Mouse (Mus musculus) mouse trophoblast stem cell (cell line): ENCODE measurements around the gene Psmd5.

Source experiments
- in situ Hi-C, 2 experiments: fragments of 300-500 bp; cut with MseI, MboI; formaldehyde crosslinking; loops; 2 replicates in 1 of 2; 3 replicates in 1 of 2; pipeline ENCODE4 v1.15.1; 2025

Gene Psmd5

GRCm38 (mm10) chr2:34874816-34875345 lies at the start of gene Psmd5:
Gene Psmd5, minus strand, starts transcription at chr2:34874968.
- in situ Hi-C loops, result no loop called here

- in situ Hi-C loops, result no loop called here
Observed at GRCm38 (mm10) chr2:34922729-34923128, 48.0 kb upstream of the Psmd5 start.

DNA sequence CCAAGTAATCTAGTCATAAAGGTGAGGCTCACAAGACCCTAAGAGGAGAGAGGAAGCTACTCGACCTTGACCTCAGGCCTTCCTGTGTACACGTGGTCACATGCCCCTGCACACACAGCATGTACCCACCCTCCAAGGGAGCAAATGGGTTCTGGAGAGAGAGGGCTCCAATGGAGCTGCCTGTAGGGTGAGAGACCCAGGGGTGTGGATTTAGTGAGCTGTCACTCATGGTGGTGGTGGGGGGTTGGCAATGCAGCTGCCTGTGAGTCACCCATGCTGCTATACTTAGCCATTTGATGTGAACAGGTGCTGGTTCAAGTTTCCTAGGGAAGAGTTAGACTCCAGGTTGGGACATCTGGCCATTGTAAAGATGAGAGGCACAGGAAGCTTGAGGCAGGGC lies 45.4 kb upstream of the Psmd5 start:
- in situ Hi-C loops, result no loop called here

- in situ Hi-C loops, result no loop called here
Observed at GRCm38 (mm10) chr2:34915103-34915502, 40.3 kb upstream of the Psmd5 start.

GRCm38 (mm10) chr2:34914823-34915082 lies 40.0 kb upstream of the Psmd5 start:
- in situ Hi-C loops, result no loop called here

DNA sequence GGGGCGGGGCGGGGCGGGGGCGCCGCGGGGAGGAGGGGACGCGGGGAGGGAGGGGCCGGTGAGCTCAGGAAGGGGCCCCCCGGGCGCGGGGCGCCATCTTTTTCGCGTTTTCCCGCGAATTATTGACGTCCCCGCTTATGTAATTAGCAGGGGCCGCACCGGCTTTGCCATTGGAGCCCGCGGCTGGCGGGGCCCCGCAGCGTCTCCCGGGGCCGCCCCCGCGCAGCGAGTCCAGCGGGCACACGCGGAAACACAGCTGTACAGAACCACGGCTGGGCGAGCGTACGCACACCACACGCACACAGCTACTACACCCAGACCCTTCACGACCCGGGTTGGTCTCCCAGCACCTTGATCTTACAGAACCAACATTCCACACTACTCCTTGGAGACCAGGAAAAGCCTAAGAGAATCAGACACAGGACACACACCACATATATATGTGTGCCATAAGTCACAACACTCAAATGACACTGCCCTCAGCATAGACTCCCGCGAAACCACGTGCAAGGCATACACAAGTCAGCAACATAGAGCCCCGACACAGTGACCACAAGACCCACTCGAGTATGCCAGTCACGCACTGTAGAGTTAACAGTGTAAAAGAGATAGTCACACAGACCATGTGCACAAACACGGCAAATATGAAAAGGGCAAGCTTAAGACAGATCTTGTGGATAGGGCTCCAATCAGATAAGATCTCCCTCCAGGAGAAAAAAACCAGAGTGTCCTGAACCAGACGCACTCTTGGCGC lies 39.5 kb upstream of the Psmd5 start:
- in situ Hi-C loops, result no loop called here

GRCm38 (mm10) chr2:34913218-34914068 lies 38.7 kb upstream of the Psmd5 start, which contains the start of gene Phf19:
Gene Phf19, minus strand, starts transcription at chr2:34914026.
- in situ Hi-C loops, result no loop called here

DNA sequence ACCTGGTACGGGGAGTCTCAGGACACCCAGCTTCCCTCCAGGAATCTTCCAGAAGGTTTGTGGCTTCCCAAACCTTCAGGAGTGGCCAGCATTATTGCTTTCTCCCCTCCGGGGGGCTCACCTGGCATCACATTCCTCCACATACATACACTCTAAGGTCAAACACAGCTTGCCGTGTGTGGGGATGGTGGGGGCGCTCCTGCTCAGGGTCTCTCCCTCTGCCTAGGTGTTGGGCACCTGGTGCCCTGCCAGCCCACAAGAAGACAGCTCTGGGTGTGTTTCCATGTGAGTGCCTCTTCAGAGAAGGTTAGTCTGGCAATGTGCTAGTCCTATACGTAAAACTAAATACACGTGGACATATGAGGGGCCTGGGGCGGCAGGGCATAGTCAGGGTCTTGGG lies 37.8 kb upstream of the Psmd5 start:
- in situ Hi-C loops, result no loop called here

- in situ Hi-C loops, result no loop called here
Observed at GRCm38 (mm10) chr2:34911871-34912270, 37.1 kb upstream of the Psmd5 start.

GRCm38 (mm10) chr2:34909719-34910118 lies 35.0 kb upstream of the Psmd5 start:
- in situ Hi-C loops, result no loop called here

DNA sequence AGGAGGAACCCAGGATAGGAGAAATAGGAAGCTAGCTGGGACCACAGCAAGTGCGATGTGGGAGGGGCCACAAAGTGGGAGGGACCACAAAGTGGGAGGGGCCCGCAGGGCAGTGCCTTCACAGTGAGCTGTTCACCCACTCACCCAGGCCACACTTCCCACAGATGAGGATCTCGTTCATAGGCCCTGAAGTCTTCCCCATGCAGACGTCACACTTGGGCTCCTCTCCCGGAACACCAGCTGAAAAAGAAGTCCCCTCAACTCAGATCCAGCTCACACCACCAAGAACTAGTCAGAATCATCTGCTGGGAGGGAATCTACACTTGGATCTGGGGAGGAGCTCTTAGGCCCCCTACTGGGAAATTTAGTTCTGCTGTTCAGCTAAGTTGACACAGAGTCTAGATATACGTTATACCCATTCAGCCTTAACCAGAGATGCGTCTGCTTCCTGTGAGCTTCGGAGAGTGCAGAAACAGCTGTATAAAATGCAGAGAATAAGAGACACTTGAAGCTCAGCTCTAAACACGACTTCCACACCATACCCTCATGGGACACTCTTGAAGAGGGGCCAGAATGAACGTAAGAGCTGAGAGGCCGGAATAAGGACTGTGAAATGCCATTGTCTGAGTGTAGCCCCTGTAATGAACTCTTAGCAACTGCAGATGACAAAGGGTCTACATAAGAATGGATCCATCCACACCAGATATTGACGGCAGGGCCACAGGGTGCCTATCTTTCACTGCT lies 32.3 kb upstream of the Psmd5 start:
- in situ Hi-C loops, result no loop called here

GRCm38 (mm10) chr2:34906426-34906825 lies 31.7 kb upstream of the Psmd5 start:
- in situ Hi-C loops, result no loop called here

DNA sequence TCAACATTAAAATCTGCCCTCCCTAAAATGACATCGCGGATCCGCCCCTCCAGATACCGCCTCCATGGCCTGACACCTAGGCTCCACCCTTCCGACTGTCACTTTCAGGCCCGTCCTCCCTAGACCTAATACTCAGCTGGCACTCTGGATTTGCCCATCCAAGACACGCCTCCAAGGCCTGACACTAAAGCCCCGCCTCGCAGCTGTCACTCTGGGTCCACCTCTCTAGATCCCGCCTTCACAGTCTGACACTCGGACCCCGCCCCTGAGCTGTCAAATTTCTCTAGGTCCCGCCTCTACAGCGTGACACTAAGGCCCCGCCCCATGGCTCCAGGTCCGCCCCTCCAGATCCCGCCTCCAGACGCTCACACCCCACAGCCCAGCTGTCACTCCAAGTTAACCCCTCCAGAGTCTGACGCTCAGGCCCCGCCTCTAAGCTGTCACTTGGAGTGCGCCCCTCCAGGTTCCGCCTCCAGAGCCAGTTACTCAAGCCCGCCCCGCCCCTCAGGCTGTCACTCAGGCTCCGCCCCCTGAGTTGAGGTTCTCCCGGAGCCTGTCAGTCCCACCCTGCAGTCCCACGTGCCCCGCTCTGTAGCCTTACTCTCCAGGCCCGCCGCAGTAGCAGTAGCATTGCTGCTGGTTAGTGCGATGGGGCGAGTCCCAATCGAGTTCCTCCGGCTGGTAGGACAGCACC lies 30.2 kb upstream of the Psmd5 start:
- in situ Hi-C loops, result no loop called here

- in situ Hi-C loops, result no loop called here
Observed at GRCm38 (mm10) chr2:34903652-34904405, 29.1 kb upstream of the Psmd5 start.

GRCm38 (mm10) chr2:34903191-34903590 lies 28.4 kb upstream of the Psmd5 start:
- in situ Hi-C loops, result no loop called here

GRCm38 (mm10) chr2:34902731-34903130 lies 28.0 kb upstream of the Psmd5 start:
- in situ Hi-C loops, result no loop called here

- in situ Hi-C loops, result no loop called here
Observed at GRCm38 (mm10) chr2:34901726-34902125, 27.0 kb upstream of the Psmd5 start.

- in situ Hi-C loops, result no loop called here
Observed at GRCm38 (mm10) chr2:34900412-34900811, 25.6 kb upstream of the Psmd5 start.

DNA sequence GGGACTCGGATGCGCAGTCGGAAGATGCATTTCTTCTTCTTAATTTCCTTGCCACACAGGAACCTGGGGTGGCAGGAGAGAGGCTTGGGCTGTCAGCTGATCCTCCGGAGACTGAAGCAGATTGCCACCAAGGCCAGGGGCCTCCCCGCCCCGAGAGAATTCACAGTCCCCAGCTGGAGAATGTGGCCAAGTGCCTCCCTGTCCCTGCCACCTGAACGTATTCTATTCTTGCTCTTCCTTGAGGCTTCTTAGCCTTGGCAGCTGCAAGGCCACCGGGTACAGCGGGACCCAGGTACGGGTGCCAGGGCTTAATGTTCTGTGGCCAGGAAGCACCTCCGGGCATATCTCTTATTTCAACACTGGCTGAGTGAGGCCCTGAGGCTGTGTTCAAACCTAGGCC lies 24.9 kb upstream of the Psmd5 start:
- in situ Hi-C loops, result no loop called here

- in situ Hi-C loops, result no loop called here
Observed at GRCm38 (mm10) chr2:34897820-34898219, 23.1 kb upstream of the Psmd5 start.
